Mouse (Mus musculus): ENCODE measurements around the gene Ccdc14. TPM values are rescaled to one million over a fixed set of nuclear protein-coding genes. Genes with fewer than 3 reads are reported as not detected.

Gene Ccdc14
- polyA plus RNA-seq, 1 experiment from 2014 or later = 1.6 TPM

DNA sequence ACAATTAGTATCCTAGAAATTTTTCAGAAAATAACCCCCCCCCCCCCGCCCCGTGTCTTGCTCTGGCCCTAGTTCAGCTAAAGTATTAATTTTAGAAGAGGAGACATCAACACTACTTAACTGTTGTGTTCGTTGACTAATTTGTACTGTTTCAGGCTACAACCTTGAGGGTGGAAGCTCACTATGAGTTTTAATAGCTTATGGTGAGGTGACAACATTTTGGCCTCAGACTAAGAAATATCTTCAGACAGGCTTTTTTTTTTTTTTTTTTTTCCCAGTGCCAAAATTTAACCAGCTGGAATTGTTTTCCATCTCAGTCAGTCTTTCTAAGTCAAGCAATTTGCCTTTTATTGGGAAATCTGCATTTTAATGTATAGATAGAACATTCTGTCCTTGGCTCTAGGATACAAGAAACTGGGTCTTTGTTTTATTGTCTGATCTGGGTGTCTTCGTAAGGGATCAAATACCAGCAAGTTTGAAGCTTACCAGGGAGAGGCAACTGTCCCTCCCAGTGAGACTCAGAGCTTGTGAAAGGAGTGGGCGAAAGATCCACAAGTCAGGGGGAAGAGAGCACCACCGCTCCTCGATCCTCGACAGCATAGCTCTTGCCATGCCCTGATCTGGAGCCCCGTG lies 73.7 kb downstream of the Ccdc14 start:
- Histone ChIP-seq H3K27ac (ENCODE audit: low read length) (no peak overlapping the region), H3K4me3 (ENCODE audit: low read depth, low read length) (no peak overlapping the region), H3K9me3 (replicated peaks; ENCODE audit: control insufficient read depth, low read length) (no peaks in the 10 kb centered on the region), H3K27me3 (ENCODE audit: control insufficient read depth, insufficient read depth, low read depth, low read length) (no peaks in the 10 kb centered on the region), H3K4me2 (ENCODE audit: low read depth, low read length) (no peak overlapping the region), H3K4me1 (ENCODE audit: control insufficient read depth, low read depth, low read length) (no peaks in the 10 kb centered on the region), H3K9ac (ENCODE audit: low read depth, low read length) (no peak overlapping the region), H3K36me3 (ENCODE audit: control insufficient read depth, insufficient read depth) (no peaks in the 10 kb centered on the region)
- no peak for ATAC-seq (ENCODE audit: low read depth)
- WGBS (ENCODE audit: insufficient replicate concordance) = 66% methylated on average over 9 of the region's 9 CpGs

DNA sequence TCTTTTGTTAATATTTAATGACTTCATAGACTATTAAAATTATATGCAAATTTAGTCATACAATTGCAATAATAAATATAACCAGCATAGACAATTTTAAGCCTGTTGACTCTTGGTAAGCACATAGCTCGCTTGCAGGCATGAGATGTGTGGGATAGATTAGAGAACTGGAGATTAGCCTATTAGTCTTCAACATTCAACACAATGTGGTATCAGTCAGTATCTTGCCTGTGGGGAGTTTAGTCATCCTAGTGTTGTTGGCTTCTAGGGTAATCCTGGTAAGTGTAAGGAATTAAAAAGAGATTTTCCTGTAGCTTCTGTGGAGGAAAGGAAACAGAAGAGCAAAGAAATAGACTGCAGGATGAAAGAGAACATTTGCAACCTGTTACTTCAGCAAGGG lies 75.2 kb downstream of the Ccdc14 start:
- no peak for ATAC-seq (ENCODE audit: low read depth)
- WGBS (ENCODE audit: insufficient replicate concordance) = 46% methylated on average over 1 of the region's 1 CpGs
- no peak overlapping the region for H3K9ac ChIP-seq (ENCODE audit: low read depth, low read length)

DNA sequence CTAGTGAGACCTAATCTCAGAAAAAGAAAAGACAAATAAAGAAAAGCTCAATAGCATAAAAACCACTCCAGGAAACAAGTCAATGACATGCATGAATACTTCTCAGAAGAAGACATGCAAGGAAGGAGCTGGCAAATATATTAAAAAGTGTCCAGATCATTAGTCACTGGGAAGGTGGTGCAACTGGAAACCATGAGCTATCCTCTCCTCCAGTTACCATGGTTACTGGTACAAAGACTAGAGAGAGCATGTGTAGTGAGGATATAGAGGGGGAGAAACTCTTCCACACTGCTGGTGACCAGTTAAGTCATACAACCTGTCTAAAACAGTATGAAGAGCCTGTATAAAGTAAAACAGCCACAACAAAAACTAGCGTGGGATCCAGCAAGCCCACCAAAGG lies 75.8 kb downstream of the Ccdc14 start:
- no peak overlapping the region for H3K27ac ChIP-seq (ENCODE audit: low read length)
- no peak overlapping the region for H3K4me2 ChIP-seq (ENCODE audit: low read depth, low read length)
- no peak overlapping the region for H3K4me3 ChIP-seq (ENCODE audit: low read depth, low read length)
- no peaks in the 10 kb centered on the region for H3K27me3 ChIP-seq (ENCODE audit: control insufficient read depth, insufficient read depth, low read depth, low read length)
- H3K4me1 ChIP-seq (ENCODE audit: control insufficient read depth, low read depth, low read length) = no peaks in the 10 kb centered on the region
- H3K9me3 ChIP-seq (replicated peaks; ENCODE audit: control insufficient read depth, low read length) = no peaks in the 10 kb centered on the region
- WGBS (ENCODE audit: insufficient replicate concordance) = 80% methylated on average over 1 of the region's 1 CpGs
- no peak overlapping the region for H3K9ac ChIP-seq (ENCODE audit: low read depth, low read length)
- no peak for ATAC-seq (ENCODE audit: low read depth)
- no peaks in the 10 kb centered on the region for H3K36me3 ChIP-seq (ENCODE audit: control insufficient read depth, insufficient read depth)

More for the DNA sequence above, 75.2 kb downstream of the Ccdc14 start:
- Histone ChIP-seq H3K9me3 (replicated peaks; ENCODE audit: control insufficient read depth, low read length) (no peaks in the 10 kb centered on the region), H3K4me1 (ENCODE audit: control insufficient read depth, low read depth, low read length) (no peaks in the 10 kb centered on the region), H3K4me3 (ENCODE audit: low read depth, low read length) (no peak overlapping the region), H3K4me2 (ENCODE audit: low read depth, low read length) (no peak overlapping the region), H3K27ac (ENCODE audit: low read length) (no peak overlapping the region), H3K27me3 (ENCODE audit: control insufficient read depth, insufficient read depth, low read depth, low read length) (no peaks in the 10 kb centered on the region), H3K36me3 (ENCODE audit: control insufficient read depth, insufficient read depth) (no peaks in the 10 kb centered on the region)

DNA sequence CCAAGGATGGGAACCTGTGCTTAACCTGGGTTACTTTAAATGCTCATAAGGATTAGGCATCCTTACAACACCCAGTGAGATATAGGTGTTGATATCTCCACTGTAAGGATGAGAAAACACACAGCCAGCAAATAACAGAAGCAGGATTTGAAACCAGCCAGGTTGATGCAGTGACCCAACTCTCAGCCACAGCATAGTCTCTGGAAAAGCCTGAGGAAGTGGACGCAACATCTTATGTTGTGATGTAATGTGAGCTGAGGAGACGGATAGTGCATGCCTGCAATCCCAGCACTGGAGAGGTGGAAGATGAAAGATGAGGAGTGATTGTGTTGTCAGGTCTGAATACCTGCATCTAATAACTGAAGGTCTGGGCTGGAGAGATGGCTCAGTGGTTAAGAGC lies 77.0 kb downstream of the Ccdc14 start:
- ATAC-seq (ENCODE audit: low read depth) = no peak
- Histone ChIP-seq H3K9ac (ENCODE audit: low read depth, low read length) (no peak overlapping the region), H3K4me1 (ENCODE audit: control insufficient read depth, low read depth, low read length) (no peaks in the 10 kb centered on the region), H3K27me3 (ENCODE audit: control insufficient read depth, insufficient read depth, low read depth, low read length) (no peaks in the 10 kb centered on the region), H3K4me2 (ENCODE audit: low read depth, low read length) (no peak overlapping the region), H3K27ac (ENCODE audit: low read length) (no peak overlapping the region), H3K9me3 (replicated peaks; ENCODE audit: control insufficient read depth, low read length) (no peaks in the 10 kb centered on the region), H3K36me3 (ENCODE audit: control insufficient read depth, insufficient read depth) (no peaks in the 10 kb centered on the region), H3K4me3 (ENCODE audit: low read depth, low read length) (no peak overlapping the region)
- WGBS (ENCODE audit: insufficient replicate concordance) = 56% methylated on average over 2 of the region's 2 CpGs

DNA sequence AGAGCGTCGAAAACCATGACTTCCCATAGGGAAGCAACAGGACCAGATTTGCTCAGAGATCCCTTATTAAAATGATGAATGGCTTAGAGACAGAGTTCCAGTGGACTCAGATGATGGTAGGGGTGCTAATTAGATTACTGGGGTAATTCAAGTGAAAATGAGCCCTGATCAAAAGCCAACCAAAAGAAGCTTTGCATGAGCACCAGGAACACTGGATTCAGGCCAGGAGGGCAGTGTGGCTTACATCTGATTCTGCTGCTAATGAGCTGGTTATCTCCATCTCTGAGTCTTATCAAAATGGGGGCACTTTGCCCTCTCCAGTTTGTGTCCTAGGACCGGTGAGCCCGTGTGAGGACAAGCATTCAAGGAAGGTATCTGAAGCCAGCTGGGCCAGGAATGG lies 78.0 kb downstream of the Ccdc14 start:
- WGBS (ENCODE audit: insufficient replicate concordance) = 60% methylated on average over 4 of the region's 4 CpGs
- no peaks in the 10 kb centered on the region for H3K4me1 ChIP-seq (ENCODE audit: control insufficient read depth, low read depth, low read length)
- H3K27me3 ChIP-seq (ENCODE audit: control insufficient read depth, insufficient read depth, low read depth, low read length) = no peaks in the 10 kb centered on the region
- H3K9me3 ChIP-seq (replicated peaks; ENCODE audit: control insufficient read depth, low read length) = no peaks in the 10 kb centered on the region
- no peaks in the 10 kb centered on the region for H3K36me3 ChIP-seq (ENCODE audit: control insufficient read depth, insufficient read depth)
- no peak overlapping the region for H3K9ac ChIP-seq (ENCODE audit: low read depth, low read length)
- H3K4me3 ChIP-seq (ENCODE audit: low read depth, low read length) = no peak overlapping the region
- no peak overlapping the region for H3K4me2 ChIP-seq (ENCODE audit: low read depth, low read length)
- no peak overlapping the region for H3K27ac ChIP-seq (ENCODE audit: low read length)
- no peak for ATAC-seq (ENCODE audit: low read depth)

DNA sequence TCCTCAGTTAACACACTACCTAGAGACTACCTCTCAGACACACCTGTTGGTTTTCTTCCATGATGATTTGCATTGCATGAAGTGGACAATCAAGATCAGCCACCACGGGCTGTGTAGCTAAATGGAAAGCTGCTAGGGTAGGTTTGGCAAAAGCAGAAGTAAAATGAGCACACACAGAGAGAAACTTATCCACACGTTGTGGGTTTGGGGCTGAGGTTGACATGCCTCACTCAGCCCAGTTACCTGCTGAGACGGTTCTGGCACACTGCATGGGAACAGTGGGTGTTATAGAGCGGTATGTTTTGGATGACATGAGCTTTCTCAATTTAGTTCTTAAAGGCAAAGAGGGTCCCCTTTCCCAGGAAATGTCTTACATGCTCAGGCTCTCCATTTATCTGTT lies 79.7 kb downstream of the Ccdc14 start:
- Histone ChIP-seq H3K27ac (ENCODE audit: low read length) (no peak overlapping the region), H3K9ac (ENCODE audit: low read depth, low read length) (no peak overlapping the region), H3K36me3 (ENCODE audit: control insufficient read depth, insufficient read depth) (no peaks in the 10 kb centered on the region), H3K27me3 (ENCODE audit: control insufficient read depth, insufficient read depth, low read depth, low read length) (no peaks in the 10 kb centered on the region), H3K4me1 (ENCODE audit: control insufficient read depth, low read depth, low read length) (no peaks in the 10 kb centered on the region), H3K9me3 (replicated peaks; ENCODE audit: control insufficient read depth, low read length) (no peaks in the 10 kb centered on the region), H3K4me2 (ENCODE audit: low read depth, low read length) (no peak overlapping the region), H3K4me3 (ENCODE audit: low read depth, low read length) (no peak overlapping the region)
- 35% methylated on average over 4 of the region's 4 CpGs for WGBS (ENCODE audit: insufficient replicate concordance)
- ATAC-seq (ENCODE audit: low read depth) = no peak

DNA sequence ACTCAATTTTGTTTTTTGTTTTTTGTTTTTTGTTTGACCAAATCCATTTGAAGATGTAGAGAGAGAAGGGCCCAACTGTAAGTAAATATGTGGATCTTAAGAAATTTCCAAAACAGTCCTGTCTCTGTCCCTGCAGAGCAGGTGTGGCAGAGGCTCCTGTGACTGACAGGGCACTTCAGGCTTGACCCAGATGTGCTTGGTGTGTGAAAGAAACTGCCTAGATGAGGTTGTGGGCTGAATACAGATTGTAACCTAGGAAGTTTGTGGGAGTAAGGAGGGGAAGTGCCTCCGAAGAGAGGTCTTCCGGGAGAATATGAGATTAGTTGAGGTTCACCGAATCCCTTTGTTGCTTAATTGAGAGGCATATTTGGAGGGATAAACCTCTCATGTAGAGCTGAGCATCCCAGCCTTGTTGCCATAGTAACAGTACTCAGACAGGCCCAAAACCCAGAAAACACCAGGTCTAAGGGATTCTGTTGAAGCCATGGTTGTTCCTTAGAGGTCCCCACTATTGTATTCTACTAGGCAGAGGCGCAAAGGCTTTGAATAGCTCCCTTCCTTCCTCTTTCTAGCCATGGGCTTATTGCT lies 82.1 kb downstream of the Ccdc14 start:
- no peak overlapping the region for H3K4me2 ChIP-seq (ENCODE audit: low read depth, low read length)
- no peak for ATAC-seq (ENCODE audit: low read depth)
- H3K4me1 ChIP-seq (ENCODE audit: control insufficient read depth, low read depth, low read length) = no peaks in the 10 kb centered on the region
- no peaks in the 10 kb centered on the region for H3K9me3 ChIP-seq (replicated peaks; ENCODE audit: control insufficient read depth, low read length)
- H3K9ac ChIP-seq (ENCODE audit: low read depth, low read length) = no peak overlapping the region
- H3K27me3 ChIP-seq (ENCODE audit: control insufficient read depth, insufficient read depth, low read depth, low read length) = no peaks in the 10 kb centered on the region
- no peaks in the 10 kb centered on the region for H3K36me3 ChIP-seq (ENCODE audit: control insufficient read depth, insufficient read depth)
- H3K4me3 ChIP-seq (ENCODE audit: low read depth, low read length) = no peak overlapping the region
- 25% methylated on average over 4 of the region's 4 CpGs for WGBS (ENCODE audit: insufficient replicate concordance)
- H3K27ac ChIP-seq (ENCODE audit: low read length) = no peak overlapping the region

Other genes with a start within 250 kb of the Ccdc14 start
- gene Kalrn, start 117.1 kb upstream of the Ccdc14 start, polyA plus RNA-seq (2015; fragmentation: Nextera tagmentation; extraction: Ambion mirVana) = 9.9 and 11.2 TPM in 2 replicates
- not detected in 2 replicates for gene Ropn1, start 40.7 kb upstream of the Ccdc14 start, polyA plus RNA-seq (2015; fragmentation: Nextera tagmentation; extraction: Ambion mirVana)
- 4.2 and 6.9 TPM in 2 replicates for gene Mylk, start 54.6 kb downstream of the Ccdc14 start, polyA plus RNA-seq (2015; fragmentation: Nextera tagmentation; extraction: Ambion mirVana)

Data from liver, embryonic 16.5 days (tissue).